Mouse (Mus musculus) embryonic facial prominence, embryonic 11.5 days (tissue): ENCODE data around the gene Sorbs2. TPM values are rescaled to one million over a fixed set of nuclear protein-coding genes. Genes with fewer than 3 reads are reported as not detected.
A peak's percentile ranks its signal among the peaks of the same experiment; 100 is the strongest.

ENCODE experiments used
- ATAC-seq: fragments of 200-750 bp; cut with Nextera tagmentation; replicated peaks from 2 replicates; pipeline ENCODE4 v1.8.0; 2017; ENCODE audit warnings: low read depth; ENCODE audit not compliant: insufficient number of reproducible peaks, low FRiP score, low TSS enrichment
- DNase-seq: peaks from one replicate; pipeline ENCODE4 v3.0.0-alpha.2; 2015; ENCODE audit warnings: low spot score
- H3K27ac ChIP-seq: fragments of 300-500 bp; sonication (generic); replicated peaks from 2 replicates; pipeline ENCODE4 v1.5.1; 2014; ENCODE audit warnings: mild to moderate bottlenecking, low read depth, low read length, control low read depth
- H3K27me3 ChIP-seq: fragments of 300-500 bp; sonication (generic); 2 replicates; pipeline ENCODE4 v1.6.1; 2014; ENCODE audit warnings: mild to moderate bottlenecking, low read length, moderate library complexity, mixed read lengths; ENCODE audit not compliant: control insufficient read depth, insufficient read depth
- H3K36me3 ChIP-seq: fragments of 300-500 bp; sonication (generic); replicated peaks from 2 replicates; pipeline ENCODE4 v1.6.1; 2014; ENCODE audit warnings: low read depth, mild to moderate bottlenecking, low read length, moderate library complexity, mixed read lengths; ENCODE audit not compliant: control insufficient read depth, insufficient read depth
- H3K4me1 ChIP-seq: fragments of 300-500 bp; sonication (generic); 2 replicates; pipeline ENCODE4 v1.6.1; 2014; ENCODE audit warnings: low read length, mixed read lengths; ENCODE audit not compliant: control insufficient read depth, insufficient read depth
- H3K4me2 ChIP-seq: fragments of 300-500 bp; sonication (generic); 2 replicates; pipeline ENCODE4 v1.6.1; 2014; ENCODE audit warnings: low read depth, mild to moderate bottlenecking, control low read depth, low read length, moderate library complexity
- H3K4me3 ChIP-seq: fragments of 300-500 bp; sonication (generic); 2 replicates; pipeline ENCODE4 v1.5.1; 2014; ENCODE audit warnings: low read depth, low read length, control low read depth
- H3K9ac ChIP-seq: fragments of 300-500 bp; sonication (generic); replicated peaks from 2 replicates; pipeline ENCODE4 v1.6.1; 2014; ENCODE audit warnings: mild to moderate bottlenecking, control low read depth, low read length
- H3K9me3 ChIP-seq: fragments of 300-500 bp; sonication (generic); replicated peaks from 2 replicates; pipeline ENCODE4 v1.6.1; 2016; ENCODE audit warnings: mild to moderate bottlenecking, low read length, inconsistent platforms, mixed read lengths; ENCODE audit not compliant: control insufficient read depth
- WGBS: fragments of 180-500 bp; shearing (Covaris S2); extraction: QIAGEN DNeasy Blood & Tissue Kit; methylation state at CpG from one replicate; pipeline ENCODE4 v1.1.7; 2014; 5-methylcytosine and 5-hydroxymethylcytosine counted together
- polyA plus RNA-seq: library from polyadenylated mRNA; unstranded; fragments of >200 nt; fragmentation: Nextera tagmentation; extraction: Ambion mirVana; gene quantifications from 2 replicates; pipeline ENCODE4 v1.2.1, GENCODE M21; 2014

Gene Sorbs2
- polyA plus RNA-seq, 1 experiment from 2014 or later: 26.6 TPM

GRCm38 (mm10) chr8:45507277-45507633 is 333 bp upstream of the Sorbs2 start:
- H3K9ac ChIP-seq: no peak overlapping the region
- ATAC-seq: 0 out of 2 replicates have a peak, but pooled peaks have one; percentile 23
- H3K27me3 ChIP-seq: no peaks in the 10 kb centered on the region
- peak overlapping the region; percentile 49 for H3K4me2 ChIP-seq
- H3K27ac ChIP-seq: no peak overlapping the region
- peak overlapping the region; percentile 30; the same call in 1 of the 2 replicates for H3K4me3 ChIP-seq
- H3K4me1 ChIP-seq: no peaks in the 10 kb centered on the region
- peak; percentile 25 for DNase-seq
- no peaks in the 10 kb centered on the region for H3K9me3 ChIP-seq
- H3K36me3 ChIP-seq: no peaks in the 10 kb centered on the region
- WGBS: 44% methylated on average over 8 of the region's 8 CpGs

GRCm38 (mm10) chr8:45508521-45509104 is 1.0 kb downstream of the Sorbs2 start:
- H3K36me3 ChIP-seq: no peaks in the 10 kb centered on the region
- no peaks in the 10 kb centered on the region for H3K9me3 ChIP-seq
- peak overlapping the region; percentile 30; the same call in 1 of the 2 replicates for H3K4me3 ChIP-seq
- no peak overlapping the region for H3K27ac ChIP-seq
- DNase-seq (no peak), ATAC-seq (no peak)
- WGBS: 55% methylated on average over 7 of the region's 7 CpGs
- H3K4me2 ChIP-seq: 0 out of 2 replicates have a peak overlapping the region, but pooled peaks have one; percentile 1
- H3K4me1 ChIP-seq: no peaks in the 10 kb centered on the region
- no peak overlapping the region for H3K9ac ChIP-seq
- no peaks in the 10 kb centered on the region for H3K27me3 ChIP-seq

- ATAC-seq (no peak), DNase-seq (no peak)
- Histone ChIP-seq H3K4me2 (no peak overlapping the region), H3K4me3 (no peak overlapping the region), H3K36me3 (no peaks in the 10 kb centered on the region), H3K9ac (no peak overlapping the region), H3K27me3 (no peaks in the 10 kb centered on the region), H3K9me3 (no peaks in the 10 kb centered on the region), H3K27ac (no peak overlapping the region), H3K4me1 (no peaks in the 10 kb centered on the region)
These were observed 4.8 kb downstream of the Sorbs2 start for GRCm38 (mm10) chr8:45512369-45512768.

GRCm38 (mm10) chr8:45521595-45521994 is 14.0 kb downstream of the Sorbs2 start:
- no peak overlapping the region for H3K9ac ChIP-seq
- no peak for ATAC-seq
- no peaks in the 10 kb centered on the region for H3K4me1 ChIP-seq
- no peak overlapping the region for H3K4me2 ChIP-seq
- no peak overlapping the region for H3K27ac ChIP-seq
- H3K27me3 ChIP-seq: no peaks in the 10 kb centered on the region
- no peaks in the 10 kb centered on the region for H3K9me3 ChIP-seq
- no peak for DNase-seq
- no peak overlapping the region for H3K4me3 ChIP-seq
- 90% methylated on average over 6 of the region's 6 CpGs for WGBS
- H3K36me3 ChIP-seq: no peaks in the 10 kb centered on the region

- no peaks in the 10 kb centered on the region for H3K4me1 ChIP-seq
- H3K27ac ChIP-seq: no peak overlapping the region
- no peak overlapping the region for H3K4me2 ChIP-seq
- H3K9ac ChIP-seq: no peak overlapping the region
- no peaks in the 10 kb centered on the region for H3K9me3 ChIP-seq
- H3K27me3 ChIP-seq: no peaks in the 10 kb centered on the region
- H3K4me3 ChIP-seq: no peak overlapping the region
- DNase-seq (no peak), ATAC-seq (no peak)
- no peaks in the 10 kb centered on the region for H3K36me3 ChIP-seq
- WGBS: 70% methylated on average over 2 of the region's 2 CpGs
These were observed 20.1 kb downstream of the Sorbs2 start for GRCm38 (mm10) chr8:45527708-45528107.

- H3K36me3 ChIP-seq: no peaks in the 10 kb centered on the region
- H3K4me2 ChIP-seq: no peak overlapping the region
- no peaks in the 10 kb centered on the region for H3K9me3 ChIP-seq
- no peak for ATAC-seq
- DNase-seq: no peak
- H3K9ac ChIP-seq: no peak overlapping the region
- no peak overlapping the region for H3K4me3 ChIP-seq
- H3K27ac ChIP-seq: no peak overlapping the region
- H3K4me1 ChIP-seq: no peaks in the 10 kb centered on the region
- WGBS: 80% methylated on average over 2 of the region's 2 CpGs
- H3K27me3 ChIP-seq: no peaks in the 10 kb centered on the region
These were observed 21.3 kb downstream of the Sorbs2 start for GRCm38 (mm10) chr8:45528890-45529289.

GRCm38 (mm10) chr8:45536578-45536977 is 29.0 kb downstream of the Sorbs2 start:
- peak; percentile 12 for DNase-seq
- Histone ChIP-seq H3K27ac (no peak overlapping the region), H3K4me3 (no peak overlapping the region), H3K4me2 (no peak overlapping the region), H3K27me3 (no peaks in the 10 kb centered on the region), H3K36me3 (no peaks in the 10 kb centered on the region), H3K4me1 (no peaks in the 10 kb centered on the region), H3K9me3 (no peaks in the 10 kb centered on the region), H3K9ac (no peak overlapping the region)
- WGBS: 63% methylated on average over 9 of the region's 9 CpGs
- peak; percentile 62 for ATAC-seq

GRCm38 (mm10) chr8:45540513-45540912 is 32.9 kb downstream of the Sorbs2 start:
- Histone ChIP-seq H3K4me3 (no peak overlapping the region), H3K4me2 (no peak overlapping the region), H3K4me1 (no peaks in the 10 kb centered on the region), H3K9me3 (no peaks in the 10 kb centered on the region), H3K36me3 (no peaks in the 10 kb centered on the region), H3K9ac (no peak overlapping the region), H3K27me3 (no peaks in the 10 kb centered on the region), H3K27ac (no peak overlapping the region)
- ATAC-seq (no peak), DNase-seq (peak; percentile 33)
- 42% methylated on average over 5 of the region's 5 CpGs for WGBS
